Mouse (Mus musculus) gastrocnemius, postnatal 36 days (tissue): Measurements from ENCODE around the gene Plpp1. TPM values are rescaled to one million over a fixed set of nuclear protein-coding genes. Genes with fewer than 3 reads are reported as not detected.
A peak's percentile ranks its signal among the peaks of the same experiment; 100 is the strongest.

Experiments
- DNase-seq, 2 experiments: peaks; one replicate each; pipeline ENCODE4 v3.0.0; 2022
- intact Hi-C: fragments of 180-260 bp; cut with DNase I; formaldehyde crosslinking; loops from one replicate; pipeline ENCODE4 v1.15.1; 2025
- long read RNA-seq, 2 experiments: library from polyadenylated mRNA; stranded (forward); transcript quantifications; one replicate each; pipeline ENCODE4 v2.0.0; 2021
- total RNA-seq, 2 experiments: library from RNA; stranded (reverse); gene quantifications; 2 replicates each; pipeline ENCODE4 v1.2.3; 2021

Gene Plpp1
- total RNA-seq, result 10 to 100 TPM; 34.2 to 42.7 TPM
- long read RNA-seq, experiment 1, transcript Plpp1-202 (6 exons, 1,272 nt), result minor isoform, 23 of 76 reads
- long read RNA-seq, experiment 1, transcript Plpp1-201 (6 exons, 1,598 nt), result major isoform, 36 of 76 reads
- long read RNA-seq, experiment 1, partial matches to known transcripts, result 9 of 76 reads
- long read RNA-seq, experiment 1, other reads (novel, unspliced or antisense), result 8 of 76 reads
- long read RNA-seq, experiment 2, transcript Plpp1-202 (6 exons, 1,272 nt), result major isoform, 34 of 77 reads
- long read RNA-seq, experiment 2, transcript Plpp1-201 (6 exons, 1,598 nt), result major isoform, 34 of 77 reads
- long read RNA-seq, experiment 2, partial matches to known transcripts, result 2 of 77 reads
- long read RNA-seq, experiment 2, other reads (novel, unspliced or antisense), result 7 of 77 reads

DNA sequence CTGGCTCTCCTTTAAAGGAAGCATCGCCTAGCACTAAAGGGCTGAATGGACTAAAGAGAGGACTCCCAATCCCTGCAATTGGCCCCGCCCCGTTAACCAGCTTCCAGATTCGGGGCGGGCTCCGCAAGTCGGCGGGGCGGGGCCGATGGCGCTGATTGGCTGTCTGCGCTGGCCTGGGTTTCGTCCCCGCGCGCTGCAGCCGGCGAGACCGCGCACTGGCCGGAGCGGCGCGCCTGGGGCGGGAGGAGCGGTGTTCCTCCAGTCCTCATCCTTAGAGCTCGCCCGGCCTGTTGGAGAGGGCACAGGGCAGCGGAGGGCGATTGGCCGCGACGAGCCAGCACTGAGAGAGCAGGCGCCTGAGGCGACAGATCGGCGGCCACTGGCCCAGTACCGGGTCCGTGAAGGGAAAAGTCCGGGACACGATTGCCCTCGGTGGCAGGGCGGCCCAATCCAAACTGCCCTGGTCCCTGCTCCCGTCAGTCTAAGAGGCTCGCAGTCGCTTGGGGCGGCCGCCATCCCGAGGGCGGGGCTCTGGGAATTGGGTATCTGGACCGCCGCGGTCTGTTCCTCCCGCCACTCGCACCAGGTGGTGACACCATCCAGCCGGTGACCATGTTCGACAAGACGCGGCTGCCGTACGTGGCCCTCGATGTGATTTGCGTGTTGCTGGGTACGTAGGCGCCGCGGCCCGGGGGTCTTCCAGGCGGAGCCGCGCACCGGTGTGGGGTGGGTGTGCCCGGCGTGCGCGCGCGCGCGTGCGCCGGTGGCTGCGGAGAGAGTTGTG is at the start of gene Plpp1:
Gene Plpp1, plus strand, starts transcription at position 196 of the 784 bp plus-strand sequence.
- peak; percentile 94 to 97 for DNase-seq

DNA sequence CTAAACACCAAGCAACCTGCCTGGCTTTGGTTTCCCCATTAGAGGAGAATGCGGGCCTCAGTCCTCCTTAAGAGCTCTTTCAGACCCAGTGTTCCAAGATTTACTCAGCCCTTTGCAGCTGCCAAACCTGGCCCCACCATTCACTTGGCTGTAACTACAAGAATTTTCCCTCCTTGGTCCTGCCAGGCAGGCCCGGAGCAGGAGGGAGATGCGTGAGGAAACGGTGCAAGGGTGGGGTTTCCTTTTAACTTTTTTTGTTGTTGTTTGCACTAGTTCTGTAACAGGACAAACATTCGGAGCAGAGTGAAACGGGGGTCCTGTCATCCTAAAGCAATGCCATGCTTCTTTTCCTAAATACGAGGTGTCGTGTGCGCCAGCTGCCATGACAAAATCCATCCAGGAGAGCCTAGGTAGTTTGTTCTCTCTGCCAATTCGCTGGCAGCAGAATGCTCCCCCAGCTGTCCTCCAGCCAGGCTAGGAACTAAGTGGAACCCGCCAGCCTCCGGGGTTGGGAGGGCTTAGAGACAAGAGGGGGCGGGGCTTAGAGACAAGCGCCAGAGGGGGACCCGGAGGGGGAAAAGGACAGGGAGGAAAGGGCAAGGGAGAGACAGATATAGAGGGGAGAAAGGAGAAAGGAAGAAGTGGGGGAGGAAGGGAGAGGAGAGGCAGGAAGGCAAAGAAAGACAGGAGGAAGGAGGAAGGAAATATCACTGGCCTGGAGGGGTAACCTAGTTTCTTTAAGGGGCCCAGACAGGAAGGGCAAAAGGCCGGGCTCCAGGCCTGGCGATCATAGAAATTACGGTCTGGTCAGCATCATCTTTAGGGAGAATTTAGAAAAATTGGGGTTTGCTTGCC is 48.9 kb upstream of the Plpp1 start:
- intact Hi-C loops, result no loop called here
- peak; percentile 61 to 71 for DNase-seq

More for the DNA sequence above, at the start of gene Plpp1:
- intact Hi-C loops, result loop anchor here (5.0 kb wide), 3 partner anchors 33 to 53 kb away; no protein-coding TSS in a partner anchor

DNA sequence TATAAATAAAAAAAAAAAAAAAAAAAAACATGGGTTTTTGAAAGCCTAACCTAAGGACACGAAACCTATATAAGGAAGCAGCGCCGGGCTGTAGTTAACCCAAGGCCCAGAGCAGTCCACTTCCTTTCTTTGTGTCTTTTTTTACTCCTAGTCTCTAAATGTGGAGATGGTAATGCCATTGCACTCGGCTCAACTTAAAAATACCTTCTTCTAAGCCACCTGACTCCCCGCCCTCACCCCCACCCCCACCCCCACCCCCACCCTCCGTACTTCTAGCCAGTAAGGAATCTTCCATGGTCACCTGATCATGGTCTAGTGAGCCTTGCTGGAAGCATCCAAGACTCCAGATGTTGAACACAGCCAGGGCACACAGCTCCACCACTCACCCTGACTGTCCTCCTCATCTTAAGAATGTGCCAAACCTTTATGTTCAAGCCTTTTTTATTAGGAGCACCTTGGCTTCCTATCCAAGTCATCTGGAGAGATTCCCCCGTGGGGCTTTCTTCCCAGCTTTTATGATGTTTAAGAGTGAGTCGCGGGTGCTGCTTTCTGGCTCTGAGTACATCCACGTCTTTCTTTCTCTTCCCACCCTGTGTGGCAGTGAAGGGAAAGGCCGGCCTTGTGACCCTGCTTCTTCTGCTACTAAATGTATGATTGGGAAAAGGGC is 48.1 kb upstream of the Plpp1 start:
- DNase-seq, result no peak
- intact Hi-C loops, result no loop called here

DNA sequence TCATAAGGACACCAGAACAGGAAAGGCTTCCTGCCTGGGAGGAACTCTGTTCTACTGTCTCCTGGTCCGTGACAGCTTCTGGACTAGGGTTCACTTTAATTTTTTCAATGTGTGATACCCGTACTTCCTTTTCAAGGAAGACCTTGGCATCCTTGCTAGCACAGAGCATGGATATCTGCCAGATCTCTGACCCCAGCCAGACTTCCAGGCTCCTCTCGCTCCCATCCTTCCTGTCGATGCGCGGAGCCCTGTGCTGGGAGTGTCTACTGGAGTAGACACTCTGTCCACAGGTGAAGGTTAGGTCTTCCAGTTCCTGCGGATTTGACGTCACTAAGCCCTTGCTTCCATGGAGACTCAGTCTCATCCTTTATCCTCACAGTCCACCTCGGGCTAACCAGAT is 47.1 kb upstream of the Plpp1 start:
- intact Hi-C loops, result no loop called here
- no peak for DNase-seq

DNA sequence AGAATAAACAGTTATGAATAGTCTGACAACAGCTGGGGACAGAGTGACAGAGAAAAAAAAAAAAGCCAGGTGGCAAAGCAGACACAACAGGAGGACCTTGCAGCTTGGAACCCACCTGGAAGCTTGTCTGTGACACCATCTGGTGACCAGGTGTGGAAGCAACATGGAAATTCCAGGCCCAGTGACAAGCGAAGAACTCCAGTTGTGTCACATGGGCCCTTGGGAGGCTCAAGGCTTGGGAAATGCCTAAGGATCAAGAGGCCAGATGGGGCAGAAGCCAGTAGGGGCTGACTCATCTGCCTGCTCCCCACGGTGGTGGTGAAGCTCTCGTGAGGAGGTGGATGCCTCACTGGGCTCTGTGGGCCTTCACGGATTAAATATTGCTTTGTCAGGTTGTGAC is 45.7 kb upstream of the Plpp1 start:
- intact Hi-C loops, result no loop called here

DNA sequence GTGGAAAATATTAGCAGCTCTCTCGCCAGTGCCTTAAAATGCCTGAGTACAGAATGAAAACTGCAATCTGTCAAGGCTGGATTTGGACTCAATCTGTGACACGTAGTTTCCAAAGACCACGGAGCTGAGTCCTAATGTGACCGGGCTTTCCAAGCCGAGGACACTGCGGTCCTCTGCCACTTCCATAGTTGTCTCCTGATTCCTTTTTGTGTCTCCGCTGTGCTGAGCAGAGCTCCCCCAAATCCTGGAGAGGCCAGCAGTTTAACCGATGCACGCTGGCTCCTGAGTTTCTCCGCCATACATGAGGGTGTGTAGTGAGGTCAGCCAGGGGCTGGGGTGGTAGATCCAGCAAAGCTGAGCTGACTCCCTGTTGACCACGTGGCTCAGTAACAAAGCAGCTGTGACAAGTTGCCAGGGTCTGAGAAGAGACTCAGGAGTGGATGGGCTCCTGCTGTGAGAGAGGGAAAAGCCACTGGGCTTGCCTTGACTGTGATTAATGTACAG is 45.0 kb upstream of the Plpp1 start:
- intact Hi-C loops, result no loop called here
- DNase-seq, result no peak

More for the DNA sequence above, 45.7 kb upstream of the Plpp1 start:
- no peak for DNase-seq

DNA sequence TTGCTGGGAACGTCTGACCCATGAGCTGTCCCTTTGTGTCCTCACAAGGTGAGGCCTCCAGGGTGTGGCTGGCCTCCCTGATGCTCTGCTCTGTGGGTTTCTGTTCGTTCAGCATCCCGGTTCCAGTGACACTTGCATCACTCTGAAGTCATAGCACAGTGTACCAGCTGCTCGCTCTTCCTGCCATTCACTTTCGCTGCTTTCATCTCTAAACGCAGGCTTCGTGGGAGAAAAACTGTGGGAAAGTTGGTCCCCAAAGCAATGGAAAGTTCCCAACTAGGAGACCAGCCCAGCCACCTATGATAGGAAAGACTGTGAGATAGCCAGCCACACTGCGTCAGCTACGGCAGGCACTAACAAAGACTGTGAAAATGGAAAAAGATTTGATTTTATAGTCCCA is 43.2 kb upstream of the Plpp1 start:
- intact Hi-C loops, result no loop called here

DNA sequence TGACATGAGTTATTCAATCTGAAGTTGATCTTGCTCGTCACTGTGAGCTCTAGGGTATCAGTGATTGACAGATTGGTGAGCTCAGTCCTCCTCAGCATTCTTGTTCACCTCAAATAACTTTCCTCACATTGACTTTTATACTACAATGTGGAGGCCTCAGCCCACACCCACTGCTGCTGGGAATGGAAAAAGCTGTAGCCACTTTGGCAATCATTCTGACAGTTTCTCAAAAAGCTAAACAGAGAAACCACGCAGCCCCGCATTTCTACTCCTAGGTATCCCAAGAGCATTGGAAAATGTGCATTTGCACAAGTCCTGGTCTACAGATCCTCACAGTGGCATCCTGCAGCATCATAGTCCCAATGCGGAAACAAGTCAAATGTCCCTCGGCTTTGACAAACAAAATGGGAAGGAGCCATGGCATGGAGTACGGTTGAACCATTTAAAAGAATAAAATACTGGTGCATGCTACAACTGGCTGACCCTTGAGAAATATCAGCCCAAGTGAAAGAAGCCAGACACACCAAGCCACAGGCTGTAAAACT is 42.0 kb upstream of the Plpp1 start:
- intact Hi-C loops, result no loop called here
- DNase-seq, result no peak

More for the DNA sequence above, 43.2 kb upstream of the Plpp1 start:
- DNase-seq, result no peak

DNA sequence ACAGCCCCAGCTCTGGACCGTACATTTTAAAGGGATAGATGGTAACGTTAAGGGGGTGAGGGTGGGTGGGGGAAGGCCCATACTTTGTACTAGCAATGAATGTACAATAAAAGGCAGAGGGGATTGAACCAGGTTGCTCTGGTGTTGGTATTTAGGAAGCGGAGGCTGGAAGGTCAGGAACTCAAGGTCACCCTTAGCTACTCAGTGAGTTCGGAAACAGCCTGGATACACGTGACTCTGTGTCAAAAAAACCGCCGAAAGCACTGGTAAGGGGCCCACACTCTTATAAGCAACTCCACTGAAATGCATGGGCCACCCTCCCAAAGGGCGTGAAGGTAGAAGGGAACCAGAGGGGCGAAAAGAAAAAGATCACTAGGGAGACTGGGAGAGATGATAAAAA is 41.2 kb upstream of the Plpp1 start:
- intact Hi-C loops, result no loop called here
- no peak for DNase-seq

DNA sequence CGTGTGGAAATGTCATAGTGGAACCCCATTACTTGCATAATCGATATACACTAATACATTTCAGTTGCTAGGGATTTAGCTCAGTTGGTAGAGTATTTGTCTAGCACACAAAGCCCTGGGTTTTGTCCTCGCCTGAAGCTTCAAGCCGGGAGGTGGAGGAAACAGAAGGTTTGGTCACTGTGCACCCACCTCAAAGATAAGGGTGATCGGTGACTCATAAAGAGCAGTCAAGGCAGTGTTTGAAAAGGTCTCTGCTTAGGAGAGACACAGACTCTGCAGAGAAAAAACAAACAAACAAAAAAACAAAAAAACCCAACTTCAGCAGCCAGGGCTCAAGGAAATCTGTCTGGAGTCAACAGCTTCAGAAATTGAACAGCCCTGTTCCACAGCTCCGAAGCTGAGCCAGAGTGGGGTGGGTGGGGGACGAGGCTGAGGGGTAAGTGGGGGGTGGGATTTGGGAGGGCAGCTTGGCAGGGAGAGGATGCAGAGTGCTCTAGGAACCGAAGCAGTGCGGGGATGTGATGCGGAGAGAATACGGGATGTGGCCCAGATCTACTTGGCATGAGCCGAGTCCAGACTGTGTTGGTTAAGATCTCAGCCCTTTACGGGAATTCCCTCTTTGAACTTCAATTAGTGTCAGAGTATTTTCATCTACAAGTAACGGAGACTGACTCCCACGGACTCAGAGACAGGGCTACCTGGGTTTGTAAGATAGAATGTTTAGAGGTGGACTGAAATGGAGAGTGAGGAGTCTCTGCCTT is 40.6 kb upstream of the Plpp1 start:
- intact Hi-C loops, result no loop called here
- DNase-seq, result no peak

DNA sequence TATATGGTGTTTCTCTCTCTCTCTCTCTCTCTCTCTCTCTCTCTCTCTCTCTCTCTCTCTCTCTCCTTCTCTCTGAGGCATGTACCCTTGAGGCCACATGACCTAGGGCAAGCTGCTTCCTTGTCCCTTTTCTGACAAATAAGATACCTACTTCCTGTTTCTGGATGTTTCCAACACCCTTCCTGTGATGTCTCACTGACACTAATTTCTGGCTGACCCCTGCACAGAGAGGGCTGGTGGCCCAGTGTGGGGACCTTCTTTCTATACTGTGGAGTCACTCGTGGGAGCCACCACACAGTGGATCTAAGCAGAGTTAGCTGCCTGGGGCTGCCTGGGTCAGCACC is 40.1 kb upstream of the Plpp1 start:
- intact Hi-C loops, result no loop called here
- no peak for DNase-seq

DNA sequence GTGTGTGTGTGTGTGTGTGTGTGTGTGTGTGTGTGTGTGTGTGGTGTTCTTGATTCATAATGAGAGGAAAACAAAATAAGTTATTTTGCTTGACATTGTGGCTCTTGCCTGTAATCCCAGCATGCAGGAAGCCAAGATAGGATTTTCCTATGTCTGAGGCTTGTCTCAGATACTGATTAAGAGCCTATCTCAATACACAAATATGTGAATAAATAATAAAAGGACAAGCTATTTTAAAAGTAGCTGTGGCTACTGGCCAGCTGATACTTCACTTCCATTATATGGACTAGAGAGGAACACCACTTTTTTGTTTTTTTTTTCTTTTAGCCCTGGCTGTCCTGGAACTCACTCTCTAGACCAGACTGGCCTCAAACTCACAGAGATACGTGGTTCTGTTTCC is 38.8 kb upstream of the Plpp1 start:
- no peak for DNase-seq
- intact Hi-C loops, result no loop called here

DNA sequence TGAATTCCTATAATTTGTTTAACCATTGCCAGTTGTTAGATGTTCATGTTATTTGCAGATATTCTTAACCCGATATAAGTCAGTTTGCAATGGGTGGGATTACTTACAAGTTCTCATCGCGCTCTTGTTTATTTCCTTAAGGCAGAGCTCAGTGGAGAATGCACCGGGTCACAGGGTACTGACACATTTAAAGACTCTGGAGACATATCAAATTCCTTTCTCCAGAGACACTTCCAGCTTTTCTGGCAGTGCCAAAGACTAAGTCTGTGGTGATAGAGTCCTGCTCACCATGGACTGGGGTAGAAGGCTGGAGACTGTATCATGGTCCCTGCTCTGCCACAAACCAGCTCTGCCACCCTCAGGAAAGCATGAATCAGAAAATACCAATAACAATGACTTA is 38.0 kb upstream of the Plpp1 start:
- intact Hi-C loops, result no loop called here
- no peak for DNase-seq

DNA sequence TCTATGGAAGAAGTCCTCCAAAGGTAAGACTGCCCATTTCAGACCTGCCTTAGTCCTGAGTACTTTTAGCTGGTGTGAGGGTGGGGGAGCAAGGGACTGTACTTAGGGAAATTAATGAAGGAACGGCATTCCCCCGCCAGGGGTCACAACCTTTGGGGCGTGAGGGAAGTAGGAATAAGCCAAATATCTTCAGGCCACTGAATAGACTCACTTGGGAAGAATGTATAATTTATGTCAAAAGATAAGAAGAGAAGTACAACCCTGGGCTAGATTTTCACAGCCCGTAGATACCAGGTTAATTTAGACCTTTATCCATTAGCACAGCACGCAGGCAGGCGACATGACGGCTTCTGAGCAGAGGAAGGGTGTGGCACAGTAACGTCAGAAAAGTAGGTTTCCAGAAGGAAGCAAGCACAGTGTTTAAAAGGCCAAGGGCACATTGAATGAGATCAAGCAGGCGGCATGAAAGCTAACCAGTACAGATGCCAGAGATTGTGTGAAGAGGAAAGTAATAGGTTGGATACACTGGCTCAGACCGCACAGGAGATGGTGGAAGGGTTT is 37.0 kb upstream of the Plpp1 start:
- intact Hi-C loops, result no loop called here
- DNase-seq, result no peak

DNA sequence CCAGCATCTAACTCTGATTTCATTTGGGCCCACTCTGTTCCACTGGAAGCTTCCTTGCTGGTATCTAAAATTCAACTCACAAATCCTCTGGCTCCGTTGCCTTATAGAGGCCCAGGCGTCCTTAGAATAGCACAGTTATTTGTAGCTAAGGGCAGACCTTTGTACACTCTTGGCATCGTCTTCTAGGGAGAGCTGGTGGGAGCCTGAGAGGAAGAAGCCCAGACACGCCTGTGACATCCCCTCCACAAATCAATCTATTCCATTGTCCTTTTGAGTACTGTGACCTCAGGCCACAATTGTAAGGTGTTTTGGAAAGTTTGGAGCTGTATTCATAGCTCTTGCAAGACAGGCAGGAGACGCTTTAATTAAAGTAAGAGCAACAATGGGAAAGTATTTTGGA is 36.0 kb upstream of the Plpp1 start:
- DNase-seq, result no peak
- intact Hi-C loops, result no loop called here

DNA sequence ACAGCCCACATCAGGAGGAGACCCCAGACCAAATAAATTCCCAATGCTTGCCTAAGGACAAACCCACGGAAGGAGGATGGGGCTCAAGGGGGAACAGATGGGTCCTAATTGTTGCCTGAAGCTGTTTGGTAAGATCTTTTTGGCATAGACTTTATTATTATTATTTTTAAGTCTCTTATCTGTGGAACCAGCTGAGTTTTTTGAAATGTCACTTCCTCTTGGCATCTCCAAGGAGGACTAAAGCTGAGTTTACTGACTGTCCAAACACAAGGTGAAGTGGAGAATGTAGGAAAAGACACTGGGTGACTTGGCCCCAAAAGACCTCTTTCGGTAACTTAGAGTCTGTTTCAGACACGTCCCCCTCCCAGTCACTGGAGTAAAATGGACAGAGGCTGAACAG is 34.9 kb upstream of the Plpp1 start:
- intact Hi-C loops, result loop anchor here (5.0 kb wide), 1 partner anchor 37 kb away; the partner anchor contains the start of gene Plpp1
- DNase-seq, result no peak

DNA sequence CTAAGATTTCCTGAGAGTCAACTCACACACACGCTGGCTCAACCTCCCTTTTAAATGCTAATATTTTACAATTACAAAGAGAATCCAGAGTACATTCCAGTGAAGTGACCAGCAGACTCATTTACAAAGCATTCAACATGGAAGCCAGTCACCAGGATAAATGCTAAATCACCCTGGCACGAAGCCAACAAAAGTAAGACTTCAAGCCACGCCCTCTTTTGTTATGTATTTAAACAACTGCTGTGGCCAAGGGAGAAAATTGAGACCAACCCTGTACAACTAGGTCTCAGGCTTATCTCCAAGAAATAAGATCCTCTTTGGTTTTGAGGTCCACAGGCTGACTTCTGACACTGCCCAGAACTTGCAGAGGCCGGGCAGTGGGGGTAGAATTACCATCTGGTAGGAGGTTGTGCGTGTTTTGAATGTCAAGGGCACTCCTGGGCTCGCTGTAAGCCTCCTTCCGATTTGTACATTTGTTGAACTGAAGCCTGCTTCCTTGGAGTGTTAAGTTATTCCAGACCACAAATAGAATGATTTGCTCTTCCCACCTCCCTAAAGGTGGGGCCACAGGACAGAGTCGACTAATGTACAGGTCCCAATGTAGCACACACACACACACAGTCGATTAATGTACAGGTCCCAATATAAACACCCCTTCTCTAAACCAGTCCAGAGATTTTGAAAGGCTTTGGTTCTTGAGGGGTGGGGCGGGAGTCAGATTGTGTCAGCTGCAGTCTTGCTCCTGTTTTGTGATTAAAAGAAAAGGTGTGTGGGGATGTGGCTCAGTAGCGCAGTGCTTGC is 29.9 kb upstream of the Plpp1 start:
- no peak for DNase-seq
- intact Hi-C loops, result no loop called here
